Mouse (Mus musculus) embryonic facial prominence, embryonic 11.5 days (tissue): ENCODE measurements around the gene Tmc7. TPM values are rescaled to one million over a fixed set of nuclear protein-coding genes. Genes with fewer than 3 reads are reported as not detected.

Experiments
- ATAC-seq: fragments of 200-750 bp; cut with Nextera tagmentation; replicated peaks from 2 replicates; pipeline ENCODE4 v1.8.0; 2017; ENCODE audit warnings: low read depth; ENCODE audit not compliant: insufficient number of reproducible peaks, low FRiP score, low TSS enrichment
- DNase-seq: peaks from one replicate; pipeline ENCODE4 v3.0.0-alpha.2; 2015; ENCODE audit warnings: low spot score
- H3K27ac ChIP-seq: fragments of 300-500 bp; sonication (generic); replicated peaks from 2 replicates; pipeline ENCODE4 v1.5.1; 2014; ENCODE audit warnings: mild to moderate bottlenecking, low read depth, low read length, control low read depth
- H3K27me3 ChIP-seq: fragments of 300-500 bp; sonication (generic); 2 replicates; pipeline ENCODE4 v1.6.1; 2014; ENCODE audit warnings: mild to moderate bottlenecking, low read length, moderate library complexity, mixed read lengths; ENCODE audit not compliant: control insufficient read depth, insufficient read depth
- H3K36me3 ChIP-seq: fragments of 300-500 bp; sonication (generic); replicated peaks from 2 replicates; pipeline ENCODE4 v1.6.1; 2014; ENCODE audit warnings: low read depth, mild to moderate bottlenecking, low read length, moderate library complexity, mixed read lengths; ENCODE audit not compliant: control insufficient read depth, insufficient read depth
- H3K4me1 ChIP-seq: fragments of 300-500 bp; sonication (generic); 2 replicates; pipeline ENCODE4 v1.6.1; 2014; ENCODE audit warnings: low read length, mixed read lengths; ENCODE audit not compliant: control insufficient read depth, insufficient read depth
- H3K4me2 ChIP-seq: fragments of 300-500 bp; sonication (generic); 2 replicates; pipeline ENCODE4 v1.6.1; 2014; ENCODE audit warnings: low read depth, mild to moderate bottlenecking, control low read depth, low read length, moderate library complexity
- H3K4me3 ChIP-seq: fragments of 300-500 bp; sonication (generic); 2 replicates; pipeline ENCODE4 v1.5.1; 2014; ENCODE audit warnings: low read depth, low read length, control low read depth
- H3K9ac ChIP-seq: fragments of 300-500 bp; sonication (generic); replicated peaks from 2 replicates; pipeline ENCODE4 v1.6.1; 2014; ENCODE audit warnings: mild to moderate bottlenecking, control low read depth, low read length
- H3K9me3 ChIP-seq: fragments of 300-500 bp; sonication (generic); replicated peaks from 2 replicates; pipeline ENCODE4 v1.6.1; 2016; ENCODE audit warnings: mild to moderate bottlenecking, low read length, inconsistent platforms, mixed read lengths; ENCODE audit not compliant: control insufficient read depth
- WGBS: fragments of 180-500 bp; shearing (Covaris S2); extraction: QIAGEN DNeasy Blood & Tissue Kit; methylation state at CpG from one replicate; pipeline ENCODE4 v1.1.7; 2014; 5-methylcytosine and 5-hydroxymethylcytosine counted together
- polyA plus RNA-seq: library from polyadenylated mRNA; unstranded; fragments of >200 nt; fragmentation: Nextera tagmentation; extraction: Ambion mirVana; gene quantifications from 2 replicates; pipeline ENCODE4 v1.2.1, GENCODE M21; 2014

Gene Tmc7
- polyA plus RNA-seq, 1 experiment from 2014 or later = 7.3 TPM

DNA sequence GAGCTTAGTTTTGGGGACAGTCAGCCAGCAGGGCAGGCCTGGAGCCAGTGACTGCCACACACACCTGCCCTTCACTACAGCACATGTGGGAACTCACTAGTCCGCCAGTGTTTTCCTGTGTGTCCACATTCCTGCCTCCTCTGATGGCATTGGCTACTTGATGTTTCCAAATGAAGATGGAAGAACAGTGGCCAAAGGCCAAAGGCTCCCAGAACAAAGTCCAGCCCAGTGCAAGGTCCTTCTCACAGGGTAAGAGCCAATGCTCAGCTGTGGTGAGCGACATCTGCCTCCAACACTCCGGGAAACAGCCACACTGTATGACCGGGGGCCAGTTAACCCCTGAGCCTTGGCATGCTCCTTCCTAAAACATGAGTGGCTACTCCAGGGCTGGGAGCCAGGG is 40.4 kb downstream of the Tmc7 start:
- DNase-seq (no peak), ATAC-seq (no peak)
- H3K4me3 ChIP-seq = no peak overlapping the region
- WGBS = 89% methylated on average over 4 of the region's 4 CpGs
- H3K9ac ChIP-seq = no peak overlapping the region
- H3K9me3 ChIP-seq = no peaks in the 10 kb centered on the region
- no peaks in the 10 kb centered on the region for H3K27me3 ChIP-seq
- no peaks in the 10 kb centered on the region for H3K4me1 ChIP-seq
- H3K27ac ChIP-seq = no peak overlapping the region
- no peak overlapping the region for H3K4me2 ChIP-seq
- no peaks in the 10 kb centered on the region for H3K36me3 ChIP-seq

GRCm38 (mm10) chr7:118535076-118535475 is 49.5 kb downstream of the Tmc7 start:
- Histone ChIP-seq H3K27me3 (no peaks in the 10 kb centered on the region), H3K27ac (no peak overlapping the region), H3K4me3 (no peak overlapping the region), H3K4me1 (no peaks in the 10 kb centered on the region), H3K36me3 (no peaks in the 10 kb centered on the region), H3K9me3 (no peaks in the 10 kb centered on the region), H3K4me2 (no peak overlapping the region), H3K9ac (no peak overlapping the region)
- DNase-seq (no peak), ATAC-seq (no peak)
- 86% methylated on average over 4 of the region's 4 CpGs for WGBS

DNA sequence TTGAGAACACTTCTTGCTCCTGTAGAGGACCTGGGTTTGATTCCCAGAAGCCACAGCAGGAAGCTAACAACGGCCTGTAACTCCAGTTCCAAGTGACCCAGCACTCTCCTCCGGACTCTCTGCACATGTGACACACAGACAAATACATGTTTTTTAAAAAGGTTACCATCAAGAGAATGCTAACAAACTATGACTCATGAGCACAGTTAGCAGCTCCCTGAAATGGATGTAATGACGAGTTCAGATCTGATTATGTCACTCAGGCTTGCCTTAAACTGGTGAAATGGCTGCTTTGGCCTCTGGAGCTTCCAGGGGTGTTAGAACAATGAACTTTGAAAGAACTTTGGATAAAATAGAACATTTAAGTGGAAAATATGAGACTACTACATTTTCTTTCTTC is 50.2 kb downstream of the Tmc7 start:
- DNase-seq (no peak), ATAC-seq (no peak)
- Histone ChIP-seq H3K4me2 (no peak overlapping the region), H3K4me3 (no peak overlapping the region), H3K27ac (no peak overlapping the region), H3K9ac (no peak overlapping the region), H3K36me3 (no peaks in the 10 kb centered on the region), H3K4me1 (no peaks in the 10 kb centered on the region), H3K9me3 (no peaks in the 10 kb centered on the region), H3K27me3 (no peaks in the 10 kb centered on the region)
- 71% methylated on average over 3 of the region's 3 CpGs for WGBS

DNA sequence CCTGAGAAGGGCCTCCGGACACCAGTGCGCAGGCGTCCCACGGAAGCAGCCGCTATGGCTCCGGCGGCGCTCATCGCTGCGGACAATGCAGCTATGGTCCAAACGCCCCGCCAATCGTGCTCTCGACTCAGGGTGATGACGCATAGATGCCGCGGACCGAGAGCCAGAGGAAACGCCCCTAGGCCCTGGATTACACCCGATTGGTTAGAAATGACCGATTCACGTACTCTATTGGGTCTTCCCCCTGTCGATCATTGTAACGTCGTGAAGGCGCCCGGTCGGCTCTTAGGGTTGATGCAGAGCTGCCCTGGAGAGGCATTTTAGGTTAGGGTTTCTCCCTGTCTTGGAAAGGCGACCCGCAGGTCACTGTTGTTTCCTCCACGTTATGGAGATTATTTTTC is 51.4 kb downstream of the Tmc7 start, which contains the start of gene Coq7:
TSS of gene Coq7 (minus strand) at position 179 of the 401 bp plus-strand sequence.
- Histone ChIP-seq H3K36me3 (no peaks in the 10 kb centered on the region), H3K27ac (peak within 1 kb of the TSS; percentile 90), H3K9ac (peak within 1 kb of the TSS; percentile 79), H3K27me3 (no peaks in the 10 kb centered on the region), H3K4me1 (no peaks in the 10 kb centered on the region), H3K4me2 (peak within 1 kb of the TSS; percentile 57), H3K9me3 (no peaks in the 10 kb centered on the region), H3K4me3 (peak within 1 kb of the TSS; percentile 65)
- WGBS = under 1% methylated on average over 31 of the region's 31 CpGs
- DNase-seq = peak; percentile 99
- ATAC-seq = peak; percentile 100

DNA sequence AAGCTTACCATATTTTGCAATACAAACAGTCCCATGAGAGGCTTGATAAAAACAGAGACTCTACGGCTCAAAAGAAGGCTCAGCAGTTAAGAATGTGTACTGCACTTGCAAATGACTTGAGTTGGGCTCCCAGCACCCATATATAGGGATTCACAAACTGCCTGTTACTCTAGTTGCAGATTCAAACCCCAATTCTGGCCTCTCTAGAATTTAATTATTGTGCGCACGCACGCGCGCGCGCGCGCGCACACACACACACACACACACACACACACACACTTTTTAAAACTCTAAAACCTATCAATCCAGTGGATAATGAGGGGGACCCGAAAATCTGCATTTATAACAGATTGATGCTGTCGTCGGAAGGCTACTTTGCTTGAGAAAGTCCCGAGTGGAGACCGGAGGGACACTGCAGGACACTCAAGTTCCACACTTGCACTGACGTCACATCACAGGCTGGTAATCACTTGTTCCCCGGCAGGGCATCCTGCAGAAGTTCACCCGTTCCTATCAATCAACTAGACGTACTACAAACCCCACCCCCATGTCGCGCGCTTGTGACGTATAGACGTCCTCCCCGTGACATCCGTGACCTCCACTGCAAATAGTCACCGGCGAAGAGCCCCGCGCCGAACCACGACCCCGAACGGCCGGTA is 51.9 kb downstream of the Tmc7 start:
- ATAC-seq = peak; percentile 95
- Histone ChIP-seq H3K9me3 (no peaks in the 10 kb centered on the region), H3K4me1 (no peaks in the 10 kb centered on the region), H3K4me3 (peak overlapping the region; percentile 65), H3K9ac (peak overlapping the region; percentile 79), H3K4me2 (peak overlapping the region; percentile 57), H3K27me3 (no peaks in the 10 kb centered on the region), H3K27ac (peak overlapping the region; percentile 90), H3K36me3 (no peaks in the 10 kb centered on the region)
- WGBS = 1% methylated on average over 36 of the region's 36 CpGs
- peak; percentile 97 for DNase-seq

GRCm38 (mm10) chr7:118526967-118527366 is 57.6 kb downstream of the Tmc7 start:
- Histone ChIP-seq H3K4me2 (no peak overlapping the region), H3K36me3 (no peaks in the 10 kb centered on the region; the same call in 1 of the 2 replicates), H3K4me3 (no peak overlapping the region), H3K27me3 (no peaks in the 10 kb centered on the region), H3K27ac (no peak overlapping the region), H3K9me3 (no peaks in the 10 kb centered on the region), H3K9ac (no peak overlapping the region), H3K4me1 (no peaks in the 10 kb centered on the region)
- DNase-seq = no peak
- no peak for ATAC-seq
- 82% methylated on average over 4 of the region's 4 CpGs for WGBS

GRCm38 (mm10) chr7:118522077-118522476 is 62.5 kb downstream of the Tmc7 start:
- no peak overlapping the region for H3K4me2 ChIP-seq
- H3K36me3 ChIP-seq = no peaks in the 10 kb centered on the region
- 85% methylated on average over 5 of the region's 5 CpGs for WGBS
- H3K27me3 ChIP-seq = no peaks in the 10 kb centered on the region
- no peak overlapping the region for H3K4me3 ChIP-seq
- no peak overlapping the region for H3K27ac ChIP-seq
- H3K4me1 ChIP-seq = no peaks in the 10 kb centered on the region
- DNase-seq = no peak
- ATAC-seq = no peak
- no peaks in the 10 kb centered on the region for H3K9me3 ChIP-seq
- H3K9ac ChIP-seq = no peak overlapping the region

- WGBS = 84% methylated on average over 8 of the region's 8 CpGs
- ATAC-seq = no peak
- no peaks in the 10 kb centered on the region for H3K4me1 ChIP-seq
Observed at GRCm38 (mm10) chr7:118519661-118520060, 64.9 kb downstream of the Tmc7 start.

More at GRCm38 (mm10) chr7:118519661-118520060, 64.9 kb downstream of the Tmc7 start:
- H3K4me3 ChIP-seq = no peak overlapping the region
- no peak for DNase-seq
- H3K9ac ChIP-seq = no peak overlapping the region
- H3K27ac ChIP-seq = no peak overlapping the region
- no peaks in the 10 kb centered on the region for H3K9me3 ChIP-seq
- H3K36me3 ChIP-seq = no peaks in the 10 kb centered on the region
- H3K4me2 ChIP-seq = no peak overlapping the region
- no peaks in the 10 kb centered on the region for H3K27me3 ChIP-seq
